Mouse (Mus musculus) ES-Bruce4 (cell line): ENCODE results near the gene Atox1.

Experiments used
- CTCF ChIP-seq: IDR thresholded peaks from one replicate; pipeline ENCODE4 v1.8.1; 2011; ENCODE audit warnings: low read depth, low read length
- EP300 ChIP-seq: IDR thresholded peaks from 2 replicates; pipeline ENCODE4 v1.6.1; 2011; ENCODE audit warnings: low read depth, low read length; ENCODE audit not compliant: insufficient read depth
- POLR2A ChIP-seq: IDR thresholded peaks from one replicate; pipeline ENCODE4 v1.8.1; 2011; ENCODE audit warnings: low read length; ENCODE audit not compliant: insufficient read depth

DNA sequence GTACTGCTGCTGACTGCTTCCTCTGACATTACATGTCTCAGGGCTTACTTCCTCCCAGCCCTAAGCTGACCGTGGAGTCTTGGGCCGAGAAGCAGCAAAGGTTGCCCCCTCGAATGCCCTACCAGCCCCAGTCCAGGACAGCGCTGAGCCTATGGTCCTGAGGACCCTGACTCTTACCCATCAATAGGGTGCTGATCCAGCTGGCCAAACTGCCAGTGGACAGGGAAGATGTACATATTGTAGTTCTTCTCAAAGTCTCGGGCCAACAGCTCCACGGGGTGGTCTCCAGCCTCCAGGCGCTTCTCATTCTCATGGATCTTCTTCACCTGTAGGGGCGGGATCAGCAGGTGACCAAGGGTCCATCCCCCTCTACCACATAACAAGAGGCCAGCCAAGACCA, 62.7 kb downstream of the Atox1 start:
- TF ChIP-seq CTCF: no peak
- TF ChIP-seq POLR2A: no peak
- TF ChIP-seq EP300: no peak
